Mouse (Mus musculus): ENCODE data around the gene P3h1.

DNA sequence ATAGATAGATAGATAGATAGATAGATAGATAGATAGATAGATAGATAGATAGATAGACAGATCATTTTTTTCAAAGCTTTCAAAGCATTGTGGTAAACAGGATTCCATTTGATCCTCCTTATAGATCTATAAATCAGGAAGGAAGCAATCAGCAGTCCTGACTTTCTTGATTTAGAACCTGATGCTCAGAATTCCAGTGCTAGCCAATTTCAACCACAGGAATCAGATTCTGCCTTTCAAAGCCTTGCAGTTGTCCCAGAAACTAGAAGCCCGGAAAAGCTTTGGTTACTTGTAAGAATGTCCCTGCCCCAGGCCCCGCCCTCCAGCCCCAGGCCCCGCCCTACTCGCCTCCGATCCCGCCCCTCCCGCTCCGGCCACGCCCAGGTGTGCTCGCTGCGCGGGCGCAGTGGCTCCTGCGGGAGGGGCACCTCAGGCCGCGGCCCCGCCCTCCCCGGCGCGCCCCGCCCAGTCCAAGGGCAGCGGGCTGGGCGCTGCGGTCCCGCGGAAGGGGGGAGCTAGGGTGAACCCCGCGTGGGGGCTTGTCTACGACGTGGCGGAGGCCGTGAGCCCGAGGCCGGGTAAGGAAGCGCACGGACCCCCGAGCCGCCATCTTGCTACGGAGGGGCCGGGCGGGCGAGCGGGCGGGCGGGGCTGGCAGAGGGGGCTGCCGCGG, 37.7 kb upstream of the P3h1 start, which contains the start of gene Svbp:
- TF ChIP-seq ZNF384 (IDR thresholded peaks at IDR 0.05; ENCODE audit: low read depth, low read length) = no peak
- no peak for TF ChIP-seq CTCF (IDR thresholded peaks at IDR 0.05 in 2 of 3, conservative IDR thresholded peaks at IDR 0.05 in 1 of 3; ENCODE audit: control insufficient read depth in 1 of 3, insufficient read depth in 1 of 3, low read depth in 2 of 3, low read length in 3 of 3, poor library complexity in 1 of 3, severe bottlenecking in 1 of 3)
- no peak for TF ChIP-seq SMC3 (IDR thresholded peaks at IDR 0.05; ENCODE audit: low read depth, low read length)
- no peak for TF ChIP-seq POLR2AphosphoS5 (IDR thresholded peaks at IDR 0.05; ENCODE audit: borderline replicate concordance, low read depth, low read length)
- TF ChIP-seq BHLHE40 (IDR thresholded peaks at IDR 0.05; ENCODE audit: borderline replicate concordance, low read depth, low read length) = no peak
- TF ChIP-seq ETS1 (IDR thresholded peaks at IDR 0.05; ENCODE audit: low read depth, low read length) = no peak
- no peak for TF ChIP-seq POLR2AphosphoS2 (IDR thresholded peaks at IDR 0.05; ENCODE audit: low read length)
- TF ChIP-seq CHD1 (IDR thresholded peaks at IDR 0.05; ENCODE audit: low read depth, low read length) = no peak
- TF ChIP-seq EP300 (IDR thresholded peaks at IDR 0.05; ENCODE audit: low read depth in 1 of 2, low read length in 2 of 2) = no peak
- no peak for TF ChIP-seq KAT2A (conservative IDR thresholded peaks at IDR 0.05; ENCODE audit: low read depth, low read length)
- no peak for TF ChIP-seq MAX (IDR thresholded peaks at IDR 0.05; ENCODE audit: low read length)
